Mouse (Mus musculus) adrenal gland, adult (tissue): Measurements from ENCODE around the gene Dnajc11.

Experiments
- DNase-seq, 2 experiments: peaks; one replicate each; pipeline ENCODE4 v3.0.0; 2022 to 2023; ENCODE audit warnings: low spot score in 1 of 2; ENCODE audit not compliant: inconsistent age in 2 of 2

Dnajc11 gene

GRCm38 (mm10) chr4:152008148-152008500 is 74.6 kb downstream of the Dnajc11 start:
- peak in 1 of 2 experiments; percentile 43 for DNase-seq

GRCm38 (mm10) chr4:152008622-152009075 is 75.2 kb downstream of the Dnajc11 start, which contains the start of gene Klhl21:
TSS of gene Klhl21 (plus strand) at chr4:152008803.
- DNase-seq, result peak; percentile 96 to 98

- DNase-seq, result peak in 1 of 2 experiments; percentile 77
Observed at GRCm38 (mm10) chr4:152009076-152010051, 75.9 kb downstream of the Dnajc11 start.

GRCm38 (mm10) chr4:152010091-152010706 is 76.7 kb downstream of the Dnajc11 start:
- peak; percentile 70 to 89 for DNase-seq

GRCm38 (mm10) chr4:152010707-152011134 is 77.2 kb downstream of the Dnajc11 start:
- DNase-seq, result peak; percentile 40 to 81

GRCm38 (mm10) chr4:152011171-152011760 is 77.8 kb downstream of the Dnajc11 start:
- DNase-seq, result peak; percentile 9 to 36

GRCm38 (mm10) chr4:152012109-152012508 is 78.6 kb downstream of the Dnajc11 start:
- peak; percentile 13 to 37 for DNase-seq

- DNase-seq, result no peak
Observed at GRCm38 (mm10) chr4:152013036-152013813, 79.7 kb downstream of the Dnajc11 start.

GRCm38 (mm10) chr4:152019073-152019472 is 85.6 kb downstream of the Dnajc11 start:
- no peak for DNase-seq

GRCm38 (mm10) chr4:152020024-152020423 is 86.5 kb downstream of the Dnajc11 start:
- no peak for DNase-seq

GRCm38 (mm10) chr4:152021568-152022097 is 88.1 kb downstream of the Dnajc11 start:
- DNase-seq, result no peak

- no peak for DNase-seq
Observed at GRCm38 (mm10) chr4:152022506-152022905, 89.0 kb downstream of the Dnajc11 start.

GRCm38 (mm10) chr4:152024525-152024924 is 91.0 kb downstream of the Dnajc11 start:
- no peak for DNase-seq

GRCm38 (mm10) chr4:152026751-152027508 is 93.4 kb downstream of the Dnajc11 start:
- DNase-seq, result no peak

GRCm38 (mm10) chr4:152027524-152027923 is 94.0 kb downstream of the Dnajc11 start, which contains the start of gene Zbtb48:
TSS of gene Zbtb48 (minus strand) at chr4:152027671.
- DNase-seq, result peak; percentile 98 to 99

GRCm38 (mm10) chr4:152028456-152028855 is 95.0 kb downstream of the Dnajc11 start:
- no peak for DNase-seq

GRCm38 (mm10) chr4:152029087-152029486 is 95.6 kb downstream of the Dnajc11 start:
- no peak for DNase-seq

GRCm38 (mm10) chr4:152029997-152030396 is 96.5 kb downstream of the Dnajc11 start:
- no peak for DNase-seq
